Mouse (Mus musculus) NIH3T3 (cell line): ENCODE measurements around the gene Mypn.
A peak's percentile ranks its signal among the peaks of the same experiment; 100 is the strongest.

ENCODE experiments used
- DNase-seq: peaks from one replicate; pipeline ENCODE4 v3.0.0-alpha.2; 2012; ENCODE audit warnings: low read depth

The Mypn gene

DNA sequence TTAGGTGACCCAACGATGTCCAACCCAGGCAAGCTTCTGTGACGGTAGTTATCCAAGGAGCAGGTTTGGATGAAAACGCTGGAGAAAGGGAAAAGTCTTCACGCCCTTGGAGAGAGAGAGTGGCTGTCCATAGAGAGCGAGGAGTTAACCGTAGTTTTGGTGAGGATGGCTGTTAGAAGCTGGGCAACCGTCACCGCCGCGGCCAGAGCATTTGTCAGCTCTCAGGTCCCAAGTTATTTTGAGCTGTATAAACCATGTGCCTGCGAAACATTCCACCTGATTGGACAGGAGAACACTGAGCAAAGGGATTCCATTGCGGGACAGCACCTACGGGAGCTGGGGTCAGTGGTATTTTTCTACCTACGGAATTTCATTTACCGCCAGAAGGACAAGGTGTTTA, at the start of gene Mypn:
Gene Mypn, minus strand, starts transcription at position 225 of the 400 bp plus-strand sequence.
- DNase-seq, result no peak

DNA sequence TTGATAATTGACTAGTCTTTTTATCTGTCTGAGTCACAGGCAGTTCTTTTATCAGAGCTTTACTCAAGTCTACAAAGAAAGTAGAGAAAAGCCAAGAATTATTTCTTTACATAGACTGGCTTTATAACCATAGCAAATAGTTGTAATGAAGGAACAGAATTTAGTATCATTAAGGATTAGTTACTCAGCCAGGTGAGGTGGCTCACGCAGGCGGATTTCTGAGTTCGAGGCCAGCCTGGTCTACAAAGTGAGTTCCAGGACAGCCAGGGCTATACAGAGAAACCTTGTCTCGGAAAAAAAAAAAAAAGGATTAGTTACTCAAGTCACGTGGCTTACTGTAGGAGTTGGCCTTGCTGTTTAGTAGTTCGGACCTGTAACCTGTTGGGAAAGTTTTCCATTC, 44.7 kb upstream of the Mypn start:
- DNase-seq, result no peak

GRCm38 (mm10) chr10:63247457-63247856, 43.7 kb upstream of the Mypn start:
- DNase-seq, result no peak

- no peak for DNase-seq
Measured at GRCm38 (mm10) chr10:63245846-63246245, 42.1 kb upstream of the Mypn start.

GRCm38 (mm10) chr10:63244746-63245145, 41.0 kb upstream of the Mypn start:
- DNase-seq, result peak; percentile 81

- no peak for DNase-seq
Measured at GRCm38 (mm10) chr10:63244055-63244671, 40.4 kb upstream of the Mypn start.

- peak; percentile 98 for DNase-seq
Measured at GRCm38 (mm10) chr10:63243493-63244054, 39.8 kb upstream of the Mypn start, which contains the start of gene Herc4. Herc4 (plus strand) TSS chr10:63243810.

- peak; percentile 49 for DNase-seq
Measured at GRCm38 (mm10) chr10:63242798-63243435, 39.2 kb upstream of the Mypn start.

GRCm38 (mm10) chr10:63240868-63241271, 37.1 kb upstream of the Mypn start:
- no peak for DNase-seq

- no peak for DNase-seq
Measured at GRCm38 (mm10) chr10:63239848-63240247, 36.1 kb upstream of the Mypn start.

- peak; percentile 9 for DNase-seq
Measured at GRCm38 (mm10) chr10:63238090-63238489, 34.3 kb upstream of the Mypn start.

DNA sequence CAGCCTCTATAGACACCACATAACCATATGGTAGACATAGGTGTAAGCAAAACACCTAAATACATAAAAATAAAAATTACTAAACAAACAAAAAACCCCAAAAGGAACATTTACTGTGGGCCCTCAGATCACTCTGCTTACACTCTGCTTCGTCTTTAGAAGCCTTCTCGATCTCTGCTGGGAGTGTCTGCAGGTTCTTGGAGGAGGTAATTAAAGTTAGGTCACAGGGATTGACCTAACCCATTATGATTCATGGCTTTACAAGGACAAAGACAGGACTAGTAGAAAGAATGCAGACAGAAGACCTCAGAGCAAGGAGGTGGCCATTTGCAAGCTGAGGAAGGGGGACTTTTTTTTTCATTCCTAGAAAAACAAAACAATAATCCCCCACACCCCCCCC, 33.5 kb upstream of the Mypn start:
- no peak for DNase-seq

DNA sequence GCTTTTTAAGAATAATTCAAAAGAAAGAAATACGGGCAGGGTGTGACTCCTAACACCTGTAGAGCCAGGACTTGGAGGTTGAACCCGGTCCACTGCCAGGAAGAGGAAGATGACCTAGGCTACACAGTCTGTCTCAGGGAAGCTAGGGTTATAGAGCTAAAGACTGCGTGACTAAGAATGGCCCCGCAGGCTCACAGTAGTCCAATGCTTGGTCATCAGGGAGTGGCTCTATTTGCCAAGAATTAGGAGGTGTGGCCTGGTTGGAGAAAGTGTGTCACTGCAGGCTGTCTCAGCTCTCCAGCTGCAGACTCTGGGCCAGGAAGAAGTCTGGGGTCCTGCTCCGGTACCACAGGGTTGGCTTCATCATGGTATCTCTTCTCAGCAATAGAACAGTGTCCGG, 32.9 kb upstream of the Mypn start:
- DNase-seq, result no peak

- no peak for DNase-seq
Measured at GRCm38 (mm10) chr10:63235889-63236288, 32.1 kb upstream of the Mypn start.

- DNase-seq, result no peak
Measured at GRCm38 (mm10) chr10:63234133-63234532, 30.4 kb upstream of the Mypn start.

DNA sequence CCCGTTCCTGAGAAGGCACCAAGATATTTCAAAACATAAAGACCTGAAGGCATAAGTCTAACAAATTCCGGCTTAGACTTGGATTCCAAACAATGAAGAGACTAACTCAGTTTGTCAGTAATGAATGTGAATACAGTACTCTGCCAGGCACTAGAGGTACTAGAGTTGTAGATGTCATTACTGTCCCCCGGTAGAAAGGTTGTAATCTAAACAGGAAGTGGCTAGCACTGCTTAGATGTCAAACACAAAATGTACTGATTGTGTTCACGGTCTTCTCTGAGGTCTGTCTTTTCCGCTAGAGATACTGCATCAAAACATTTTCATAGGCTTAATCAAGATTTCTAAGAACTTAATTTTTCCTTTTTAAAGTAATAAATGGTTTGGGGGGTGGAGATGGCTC, 27.9 kb upstream of the Mypn start:
- no peak for DNase-seq

GRCm38 (mm10) chr10:63230854-63231253, 27.1 kb upstream of the Mypn start:
- DNase-seq, result peak; percentile 11

GRCm38 (mm10) chr10:63230266-63230665, 26.5 kb upstream of the Mypn start:
- DNase-seq, result no peak

GRCm38 (mm10) chr10:63224341-63224740, 20.6 kb upstream of the Mypn start:
- DNase-seq, result peak; percentile 93

- peak; percentile 55 for DNase-seq
Measured at GRCm38 (mm10) chr10:63221081-63221783, 17.5 kb upstream of the Mypn start.

DNA sequence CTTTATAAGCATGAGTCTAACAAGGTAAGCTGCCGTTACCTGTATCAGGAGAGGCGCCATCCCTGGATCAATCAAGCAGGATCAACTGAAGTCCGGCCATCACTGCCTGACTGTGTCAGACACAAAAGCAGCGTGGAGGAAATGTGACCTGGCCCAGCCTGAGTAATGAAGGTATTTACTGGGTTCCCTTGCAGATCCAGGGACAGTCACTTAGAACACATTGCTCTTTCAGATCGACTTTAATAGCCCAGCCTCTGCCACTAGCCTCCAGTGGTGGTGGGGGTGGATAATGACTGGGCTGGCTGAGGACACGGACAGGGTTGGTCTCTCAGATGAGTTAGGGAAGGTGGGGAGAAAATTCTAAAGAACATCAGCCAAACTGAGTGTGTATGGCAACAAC, 5.1 kb upstream of the Mypn start:
- no peak for DNase-seq

DNA sequence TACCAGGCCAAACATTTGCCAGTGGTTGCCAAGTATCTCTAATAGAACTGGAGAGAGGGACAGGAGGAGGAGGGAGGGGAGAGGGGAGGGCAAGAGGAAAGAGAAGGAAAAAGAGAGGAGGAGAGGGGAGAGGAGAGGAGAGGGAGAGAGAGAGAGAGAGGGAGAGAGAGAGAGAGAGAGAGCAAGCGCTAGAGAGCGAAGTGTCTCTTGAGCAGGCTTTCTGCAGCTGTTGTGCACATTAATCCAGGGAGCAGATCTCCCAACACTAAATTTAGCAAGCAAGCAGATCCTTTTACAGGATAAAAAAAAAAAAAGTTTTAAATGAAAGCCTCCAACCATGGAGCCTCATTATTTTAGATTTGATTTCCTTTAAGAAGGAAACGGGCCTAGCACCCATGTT, 750 bp downstream of the Mypn start:
- no peak for DNase-seq

- DNase-seq, result no peak
Measured at GRCm38 (mm10) chr10:63201534-63201933, 2.2 kb downstream of the Mypn start.
